In genomic region chr9:96394910-96395690, GRCm38 (mm10) we compare ENCODE assay signal across 8 mouse cellular contexts. TPM values are rescaled to one million over a fixed set of nuclear protein-coding genes. Genes with fewer than 3 reads are reported as not detected.
DNase-seq lines count a peak whose midpoint lies in the region; ATAC-seq lines count a peak whose summit lies in the region.
"Had no signal": no experiment of that assay in that cellular context is flagged by ENCODE, and none has a peak within 500 bp of the region (broad histone marks: within the 10 kb centered on the region; RNA-seq: fewer than 3 reads in every experiment).

No protein-coding gene starts in this region.

- DNase-seq in 416B (ENCODE audit: low read depth): peak; percentile 36
- peak; percentile 88 for DNase-seq in CD4-positive, CD25-positive, alpha-beta regulatory T cell, adult 2 months (ENCODE audit: low read depth, low spot score)
- peak; percentile 90 for DNase-seq in induced T-regulatory cell, adult 2 months (ENCODE audit: low read depth)
- DNase-seq in cerebellum, adult 9-11 months: no peak
- no peak for DNase-seq in urinary bladder, adult 2 months (ENCODE audit: low spot score)
- DNase-seq in urinary bladder, postnatal 36 days (ENCODE audit: low spot score in 2 of 2): no peak

- ATAC-seq in megakaryocyte-erythroid progenitor cell, adult 5-6 weeks (replicated peaks; ENCODE audit: low FRiP score, low TSS enrichment, poor library complexity, severe bottlenecking): peak; percentile 35; the same call in 1 of the 2 replicates
- ATAC-seq: midbrain, embryonic 15.5 days had no signal

RNA-seq across cellular contexts. Expression of gene Atp1b3, which starts 30.9 kb away (rescaled TPM):
- 97.9 and 117 TPM in 2 replicates for total RNA-seq in megakaryocyte-erythroid progenitor cell, adult 5-6 weeks (2014; fragmentation: Nextera tagmentation)
- 84.7 and 100 TPM in 2 replicates for total RNA-seq in megakaryocyte-erythroid progenitor cell, adult 5-6 weeks (2017)
- 120 and 149 TPM in 2 replicates for polyA plus RNA-seq in urinary bladder, adult 2 months (2012; rRNA removed)

Comparison
In these comparisons a context has a peak if more than half of its experiments do, and no peak if none do; other contexts are left out.
1. DNase-seq: peak in 416B (single experiment), CD4-positive, CD25-positive, alpha-beta regulatory T cell, adult 2 months (single experiment) and induced T-regulatory cell, adult 2 months (single experiment); none in cerebellum, adult 9-11 months (single experiment), urinary bladder, adult 2 months (single experiment) and urinary bladder, postnatal 36 days (0 of 2).